Mouse (Mus musculus): ENCODE measurements around the gene Jmjd6.

GRCm38 (mm10) chr11:116847187-116848085 lies 4.2 kb upstream of the Jmjd6 start:
- TF ChIP-seq CTCF (IDR thresholded peaks at IDR 0.05; ENCODE audit: control insufficient read depth, insufficient read depth, insufficient replicate concordance, low read depth, low read length) = no peak
- no peak for TF ChIP-seq POLR2A (IDR thresholded peaks at IDR 0.05; ENCODE audit: control insufficient read depth, low read depth, low read length)

All from testis, adult 2 months (tissue).